Mouse (Mus musculus) left cerebral cortex, postnatal 14 days (tissue): ENCODE measurements around the gene Gm5169. TPM values are rescaled to one million over a fixed set of nuclear protein-coding genes. Genes with fewer than 3 reads are reported as not detected.
"Not testable (repeated sequence)": the region's sequence is repeated elsewhere in the genome, so short reads cannot be mapped to it uniquely, and the experiment has no call there.

Experiments used
- DNase-seq, 2 experiments: peaks; one replicate each; pipeline ENCODE4 v3.0.0; 2021 to 2022; ENCODE audit warnings: low spot score in 2 of 2, mixed read lengths in 1 of 2
- intact Hi-C: fragments of 180-260 bp; cut with DNase I; formaldehyde crosslinking; loops from one replicate; pipeline ENCODE4 v1.15.1; 2025
- long read RNA-seq, 2 experiments: library from polyadenylated mRNA; stranded (forward); transcript quantifications; one replicate each; pipeline ENCODE4 v2.0.0; 2021
- total RNA-seq, 2 experiments: library from RNA; stranded (reverse); gene quantifications; 2 replicates each; pipeline ENCODE4 v1.2.3; 2021

Gm5169 gene
- total RNA-seq, result not detected
- long read RNA-seq, experiment 1, result 0 reads
- long read RNA-seq, experiment 2, result 0 reads

- DNase-seq, intact Hi-C loops: not testable (repeated sequence)
Measured at GRCm38 (mm10) chrX:25301355-25301754, at the start of gene Gm5169. TSS of gene Gm5169 (minus strand) at chrX:25301455.

GRCm38 (mm10) chrX:25347424-25347823 lies 46.2 kb upstream of the Gm5169 start:
- DNase-seq, intact Hi-C loops: not testable (repeated sequence)
